Mouse (Mus musculus) cerebellum, adult 11-12 months (tissue): ENCODE data around the gene Rbp1.

Experiments used
- DNase-seq: peaks from one replicate; pipeline ENCODE4 v3.0.0; 2022

Rbp1 gene

GRCm38 (mm10) chr9:98425351-98425880, 2.7 kb downstream of the Rbp1 start:
- DNase-seq: no peak

DNA sequence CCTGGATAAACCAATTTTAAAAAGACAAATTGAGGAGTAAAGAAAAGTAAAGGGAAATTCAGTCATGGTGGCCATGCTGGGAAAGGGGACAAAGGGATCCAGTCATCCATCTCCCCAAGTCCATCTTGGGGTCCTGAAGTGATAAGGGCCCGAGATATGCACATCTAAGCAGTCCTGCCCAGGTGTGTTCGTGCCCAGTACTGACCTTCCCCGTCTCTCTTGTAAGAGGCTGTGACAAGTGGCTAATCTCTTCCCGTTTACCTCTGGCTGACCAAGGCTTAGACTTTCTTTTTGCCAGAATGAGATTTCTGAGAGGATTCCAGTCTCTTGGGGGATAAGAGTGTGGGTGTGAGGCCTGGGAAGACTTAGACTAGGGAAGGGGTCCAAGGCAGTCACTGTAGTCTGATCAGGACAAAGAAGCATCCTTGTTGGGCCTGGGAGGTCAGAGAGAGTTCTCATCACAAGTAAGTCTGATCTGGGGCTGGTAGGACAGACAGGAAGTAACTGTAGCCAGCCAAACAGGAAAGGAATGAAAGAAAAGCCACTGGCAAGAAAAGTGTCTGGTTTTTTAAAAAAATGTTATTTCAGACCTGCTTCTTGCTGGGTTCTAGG, 5.3 kb downstream of the Rbp1 start:
- DNase-seq: no peak

GRCm38 (mm10) chr9:98428783-98429182, 6.0 kb downstream of the Rbp1 start:
- DNase-seq: no peak

DNA sequence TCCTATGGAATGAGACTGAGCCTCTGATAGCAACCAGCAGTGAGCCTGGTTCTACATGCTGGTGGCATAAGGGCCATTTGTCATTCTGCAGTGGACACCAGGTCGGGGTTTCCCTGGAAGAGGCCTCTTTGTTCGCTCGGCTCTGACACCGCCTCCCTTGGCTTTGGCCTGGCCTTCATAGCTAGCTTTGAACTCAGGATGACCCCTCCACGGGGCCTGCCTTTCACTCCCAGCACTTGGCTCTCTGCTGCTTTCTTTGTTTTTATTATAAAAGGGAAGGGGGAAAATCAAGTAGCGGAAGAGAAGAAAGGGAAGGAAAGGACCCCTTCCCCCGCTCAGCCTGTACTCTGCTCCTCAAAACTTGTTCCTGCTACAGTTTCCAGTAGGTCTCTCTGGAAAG, 7.0 kb downstream of the Rbp1 start:
- DNase-seq: no peak

GRCm38 (mm10) chr9:98430528-98430927, 7.8 kb downstream of the Rbp1 start:
- no peak for DNase-seq

GRCm38 (mm10) chr9:98433021-98433420, 10.3 kb downstream of the Rbp1 start:
- DNase-seq: no peak

DNA sequence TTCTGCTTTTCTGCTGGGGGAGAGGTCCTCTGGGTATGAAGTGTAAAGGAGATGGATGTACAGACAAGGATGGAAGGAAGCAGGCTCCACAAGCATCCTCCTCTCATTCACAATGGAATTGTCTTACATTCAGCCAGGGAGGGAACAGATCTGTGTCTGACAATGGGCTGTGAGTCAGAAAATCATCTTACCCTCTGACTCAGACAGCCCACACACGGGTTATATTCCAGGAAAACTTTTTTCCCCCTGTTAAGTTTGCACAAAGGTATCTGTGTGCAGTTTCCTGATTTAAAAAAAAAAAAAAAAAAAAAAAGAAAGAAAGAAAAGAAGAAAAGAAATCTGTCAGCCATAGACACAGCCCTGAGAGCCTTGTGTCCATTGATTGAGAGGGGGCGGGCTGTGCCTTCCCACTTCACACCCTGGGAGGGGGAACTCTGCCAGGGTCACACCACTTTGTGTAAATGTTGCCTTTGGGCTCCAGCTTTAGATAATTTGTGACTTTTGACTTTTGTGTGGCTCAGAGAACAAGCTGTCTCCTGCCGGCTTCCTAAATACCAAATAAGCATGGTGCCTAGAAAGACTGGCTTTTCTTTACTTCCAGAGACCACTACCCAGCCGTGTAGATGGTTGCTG, 11.3 kb downstream of the Rbp1 start:
- no peak for DNase-seq

DNA sequence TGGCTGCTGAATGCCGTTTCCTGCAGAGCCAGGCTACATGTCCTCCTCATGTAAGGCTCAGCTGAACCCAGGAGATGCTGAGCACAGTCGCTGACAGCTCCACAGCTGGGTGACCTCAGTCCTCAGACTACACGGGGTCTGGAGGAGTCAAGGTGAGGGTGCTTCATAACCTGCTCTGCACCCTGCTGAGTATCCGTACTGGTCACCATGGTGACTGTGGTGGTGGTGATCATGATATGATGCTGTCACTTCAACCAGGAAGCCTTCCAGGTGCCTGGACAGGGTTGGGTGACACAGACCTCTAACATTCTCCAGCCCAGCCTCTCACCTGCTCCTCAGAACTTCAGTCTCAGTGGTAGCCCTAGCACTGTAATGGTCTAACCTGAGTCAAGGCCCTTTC, 15.1 kb downstream of the Rbp1 start:
- no peak for DNase-seq

- DNase-seq: no peak
These were observed 16.3 kb downstream of the Rbp1 start for GRCm38 (mm10) chr9:98439091-98439490.

DNA sequence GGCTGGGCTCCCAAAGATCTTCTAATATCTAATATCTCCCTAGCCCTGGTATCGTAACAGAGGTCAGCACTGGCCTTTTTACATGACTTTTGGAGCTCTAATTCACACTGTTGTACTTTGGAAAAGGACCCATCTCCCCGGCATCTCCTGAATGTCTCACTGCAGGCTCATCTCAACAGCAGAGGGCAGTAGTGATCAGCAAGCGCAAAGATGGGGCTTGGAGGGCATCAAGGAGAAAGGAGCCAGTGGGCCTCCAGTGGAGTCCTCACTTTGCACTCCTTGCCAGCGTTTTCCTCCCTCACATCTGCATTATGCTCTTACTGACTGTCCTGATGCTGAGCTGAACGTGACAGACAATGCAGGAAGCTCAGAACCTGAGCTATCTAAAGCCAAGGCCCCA, 19.9 kb downstream of the Rbp1 start:
- no peak for DNase-seq

- no peak for DNase-seq
These were observed 22.8 kb downstream of the Rbp1 start for GRCm38 (mm10) chr9:98445359-98446149.

- DNase-seq: no peak
These were observed 28.2 kb downstream of the Rbp1 start for GRCm38 (mm10) chr9:98450976-98451375.

DNA sequence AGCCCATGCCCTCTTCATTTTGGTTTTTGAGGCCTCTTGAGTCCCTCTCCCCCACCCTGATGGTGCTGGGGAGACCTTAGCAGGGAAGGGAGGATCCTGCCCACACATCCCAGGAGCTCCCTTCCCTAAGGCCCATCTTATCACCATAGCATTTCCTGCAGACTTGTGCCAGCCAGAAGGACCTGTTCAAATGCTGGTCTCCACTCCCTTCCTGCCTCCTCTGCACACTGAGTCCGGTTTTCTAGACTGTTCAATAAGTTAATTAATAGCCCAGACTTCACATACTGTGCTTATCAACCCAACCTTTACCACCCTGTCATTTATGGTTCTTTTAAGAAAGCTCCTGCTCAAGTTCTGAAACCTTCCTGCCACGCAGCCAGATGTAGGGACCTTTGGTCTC, 43.9 kb downstream of the Rbp1 start:
- no peak for DNase-seq

DNA sequence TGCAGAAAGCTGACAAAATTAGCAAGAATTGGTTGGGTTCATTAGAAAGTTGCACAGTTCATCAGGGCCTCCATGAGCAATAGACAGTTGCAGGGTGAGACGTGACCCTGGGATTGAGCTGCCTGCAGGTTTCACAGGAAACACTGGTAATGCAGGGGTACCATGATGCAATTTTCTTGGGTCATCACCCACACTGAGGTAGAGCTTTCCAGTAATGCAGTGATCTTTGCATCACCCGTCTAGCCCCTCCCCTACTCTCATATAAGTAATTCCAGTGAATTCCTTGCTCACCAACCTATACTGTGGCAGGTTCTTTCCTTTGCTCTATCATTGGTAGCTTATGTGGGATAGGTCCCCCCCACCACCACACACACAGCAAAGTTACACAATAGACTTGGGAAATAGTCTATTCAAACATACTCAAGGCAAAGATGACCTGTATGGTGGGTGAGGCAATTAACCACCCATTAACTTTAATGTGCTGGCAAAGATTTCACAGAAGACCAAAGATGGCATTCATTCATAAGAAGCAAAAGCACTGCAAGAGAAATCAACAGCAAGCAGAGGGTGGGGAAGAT, 57.5 kb downstream of the Rbp1 start:
- no peak for DNase-seq

- no peak for DNase-seq
These were observed 59.5 kb downstream of the Rbp1 start for GRCm38 (mm10) chr9:98482256-98482655.

- DNase-seq: no peak
These were observed 62.3 kb downstream of the Rbp1 start for GRCm38 (mm10) chr9:98485020-98485419.

- DNase-seq: no peak
These were observed 63.1 kb downstream of the Rbp1 start, which contains the start of gene Rbp2 for GRCm38 (mm10) chr9:98485815-98486214. TSS of gene Rbp2 (plus strand) at chr9:98486115.

DNA sequence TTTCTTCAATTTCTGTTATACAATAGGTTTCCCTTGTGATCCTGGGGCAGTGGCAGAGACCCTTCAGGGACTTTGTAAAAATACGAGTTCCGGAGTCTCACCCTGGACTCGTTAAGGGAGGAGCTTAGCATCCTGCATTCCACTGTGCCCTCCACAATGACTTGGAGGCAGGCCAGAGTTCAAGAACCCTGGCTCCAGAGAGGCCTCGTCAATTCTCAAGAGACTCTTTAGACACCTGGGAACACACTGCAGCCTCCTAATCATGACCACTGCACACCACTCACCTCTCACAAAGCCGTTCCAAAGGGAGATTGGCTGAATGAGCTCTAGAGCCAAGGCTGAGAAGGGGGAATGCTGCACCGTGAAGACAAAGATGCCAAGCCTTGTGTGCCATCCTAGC, 64.5 kb downstream of the Rbp1 start:
- no peak for DNase-seq

- DNase-seq: no peak
These were observed 66.8 kb downstream of the Rbp1 start for GRCm38 (mm10) chr9:98489532-98489931.

DNA sequence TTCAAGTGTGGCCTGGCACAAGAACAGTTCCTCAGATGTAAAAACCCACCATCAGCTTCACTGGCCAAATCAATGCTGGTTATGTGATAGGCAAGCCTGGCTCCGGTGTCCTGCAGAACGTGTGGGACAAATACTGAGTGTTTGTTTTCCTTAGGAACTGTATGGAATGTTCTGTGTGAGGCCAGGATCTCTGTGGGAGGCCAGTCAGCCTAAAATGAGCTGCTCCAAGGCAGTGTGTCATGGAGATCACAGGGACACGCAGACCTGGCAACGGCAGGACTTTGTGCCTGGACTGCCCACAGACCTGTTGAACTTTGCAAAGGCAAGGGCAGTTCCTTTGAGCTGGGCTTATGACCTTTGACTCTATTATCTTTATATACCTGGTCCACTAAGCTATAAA, 67.4 kb downstream of the Rbp1 start:
- DNase-seq: no peak

GRCm38 (mm10) chr9:98491071-98491470, 68.3 kb downstream of the Rbp1 start:
- DNase-seq: no peak

DNA sequence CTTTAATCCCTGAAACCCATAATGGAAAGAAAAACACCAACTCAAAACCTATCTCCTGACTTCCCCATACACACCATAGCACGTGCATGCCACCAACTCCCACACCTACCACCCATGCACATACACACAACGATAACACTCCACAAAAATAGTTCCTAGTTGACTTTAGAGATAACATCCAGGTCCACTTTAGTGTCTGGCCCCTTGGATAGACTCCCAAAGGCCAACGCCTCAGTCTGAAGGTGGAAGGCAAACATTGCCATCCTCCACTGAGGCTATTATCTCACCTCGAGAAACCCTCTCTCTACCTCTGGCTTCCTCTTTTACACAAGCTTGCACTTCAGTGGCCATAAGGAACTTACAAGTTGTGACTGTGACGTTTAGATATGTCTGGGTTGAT, 69.5 kb downstream of the Rbp1 start:
- DNase-seq: no peak

- DNase-seq: no peak
These were observed 70.1 kb downstream of the Rbp1 start for GRCm38 (mm10) chr9:98492821-98493220.
